Mouse (Mus musculus) cerebellum, adult 18-20 months (tissue): ENCODE measurements around the gene Nono.

ENCODE experiments used
- DNase-seq, 2 experiments: peaks; one replicate each; pipeline ENCODE4 v3.0.0; 2021

Nono gene

DNA sequence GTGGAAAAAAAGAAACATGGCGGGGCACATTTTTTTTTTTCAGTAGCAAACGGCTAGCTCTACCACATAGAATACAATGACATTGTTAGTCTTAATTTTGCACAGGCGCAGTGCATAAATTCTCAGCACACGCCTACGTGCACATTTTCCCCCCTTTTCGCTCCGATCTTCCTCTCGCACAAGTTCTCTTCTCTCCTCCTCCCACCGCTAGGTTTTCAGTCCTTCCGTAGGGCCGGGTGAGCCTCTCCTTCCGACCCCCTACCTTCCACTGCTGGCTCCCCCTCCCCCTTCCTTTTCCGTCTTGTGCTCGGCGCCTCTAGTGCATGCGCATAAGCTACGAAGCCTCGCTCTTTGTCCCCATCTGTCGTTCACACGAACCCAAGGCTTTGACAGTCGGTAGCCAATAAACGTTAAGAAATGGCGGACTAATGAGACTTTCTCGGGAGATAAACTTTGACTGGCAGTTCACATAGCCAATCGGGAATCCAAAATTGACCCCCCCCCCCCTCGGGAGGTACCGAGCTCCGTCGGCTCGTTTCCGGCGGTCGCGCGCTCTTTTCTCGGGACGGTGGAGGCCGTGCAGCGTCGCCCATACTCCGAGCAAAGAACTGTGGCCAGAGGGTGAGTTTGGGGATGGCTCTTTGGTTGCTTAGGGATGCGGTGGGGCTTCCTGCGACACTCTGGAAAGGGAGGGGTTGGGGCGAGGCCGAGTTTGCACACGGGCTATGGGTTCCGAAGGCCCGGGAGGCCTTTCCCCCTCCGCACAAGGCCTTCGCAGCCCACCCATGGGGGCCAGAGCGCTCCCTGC lies at the start of gene Nono:
TSS of gene Nono (plus strand) at position 177 of the 808 bp plus-strand sequence.
- peak; percentile 78 to 86 for DNase-seq

DNA sequence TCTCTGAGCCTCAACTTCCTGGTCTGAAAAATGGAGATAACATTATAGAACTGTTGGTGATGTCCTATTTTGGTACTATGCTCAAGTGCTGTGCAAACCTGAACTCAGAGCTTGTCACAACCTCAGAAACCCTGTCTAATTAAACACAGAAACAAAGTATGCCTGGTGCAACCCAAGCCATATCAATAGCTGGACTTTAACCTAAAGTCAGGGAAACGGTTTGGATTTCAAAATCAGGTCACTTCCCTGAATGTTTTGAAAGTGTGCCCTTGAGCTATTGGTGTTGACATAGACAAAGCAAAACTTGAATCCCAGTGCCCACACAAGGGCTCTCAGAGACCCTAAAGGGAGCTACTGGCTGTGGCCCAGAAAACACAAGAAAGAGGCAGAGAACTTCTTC lies 49.4 kb upstream of the Nono start:
- no peak for DNase-seq

DNA sequence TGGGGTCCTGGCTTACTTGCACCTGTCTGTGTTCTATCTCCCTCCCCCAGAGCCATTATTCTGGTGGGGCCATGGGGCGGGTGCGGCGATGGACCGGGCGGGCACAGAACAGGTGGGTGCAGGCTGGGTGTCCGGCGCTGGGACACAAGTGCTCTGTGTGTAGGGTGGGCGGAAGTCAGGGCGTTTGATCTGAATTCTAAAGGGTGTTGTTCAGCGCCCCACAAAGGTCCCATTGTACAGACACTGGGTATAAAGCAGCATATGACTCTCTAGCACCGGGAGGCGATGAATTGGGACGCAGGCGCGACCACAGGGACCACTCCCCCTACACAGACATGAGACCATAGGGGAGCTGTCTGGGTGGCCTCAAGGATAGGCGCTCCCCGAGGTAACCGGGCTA lies 45.7 kb upstream of the Nono start:
- DNase-seq, result peak; percentile 2 to 8

DNA sequence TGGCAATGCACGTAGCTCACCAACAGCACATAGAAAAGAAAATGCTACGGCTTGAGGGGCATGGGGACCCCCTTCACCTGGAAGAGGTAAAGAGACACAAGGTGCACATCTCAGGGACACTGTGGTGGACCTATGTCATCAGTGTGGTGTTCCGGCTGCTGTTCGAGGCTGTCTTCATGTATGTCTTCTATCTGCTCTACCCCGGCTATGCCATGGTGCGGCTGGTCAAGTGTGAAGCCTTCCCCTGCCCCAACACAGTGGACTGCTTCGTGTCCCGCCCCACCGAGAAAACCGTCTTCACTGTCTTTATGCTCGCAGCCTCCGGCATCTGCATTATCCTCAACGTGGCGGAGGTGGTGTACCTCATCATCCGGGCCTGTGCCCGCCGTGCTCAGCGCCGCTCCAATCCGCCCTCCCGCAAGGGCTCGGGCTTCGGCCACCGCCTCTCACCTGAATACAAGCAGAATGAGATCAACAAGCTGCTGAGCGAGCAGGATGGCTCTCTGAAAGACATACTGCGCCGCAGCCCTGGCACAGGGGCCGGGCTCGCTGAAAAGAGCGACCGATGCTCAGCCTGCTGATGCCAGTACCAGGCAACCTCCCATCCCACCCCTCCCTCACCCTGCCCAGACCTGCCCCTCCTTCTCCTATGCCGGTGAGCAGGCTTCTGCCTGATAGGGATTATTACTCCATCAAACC lies 44.5 kb upstream of the Nono start:
- peak; percentile 19 to 36 for DNase-seq

DNA sequence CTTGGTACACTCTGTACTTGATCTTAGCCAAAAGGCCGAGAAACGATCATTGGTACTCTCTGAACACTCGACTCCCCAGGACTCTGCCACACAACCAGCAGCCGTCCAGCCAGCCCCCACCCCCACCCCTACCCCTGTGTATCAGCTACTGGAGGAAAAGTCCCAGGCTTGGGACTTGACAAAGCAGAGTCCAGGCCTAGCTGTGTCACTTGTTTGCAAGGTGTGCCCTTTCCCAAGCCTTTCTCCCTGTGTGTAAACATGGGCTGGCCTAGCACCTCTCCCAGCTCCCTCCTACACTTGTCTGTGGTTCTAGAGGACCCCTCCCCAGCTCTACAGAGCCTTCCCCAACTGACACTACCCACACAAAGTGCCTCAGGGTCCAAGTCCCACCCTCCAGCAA lies 42.9 kb upstream of the Nono start:
- no peak for DNase-seq

DNA sequence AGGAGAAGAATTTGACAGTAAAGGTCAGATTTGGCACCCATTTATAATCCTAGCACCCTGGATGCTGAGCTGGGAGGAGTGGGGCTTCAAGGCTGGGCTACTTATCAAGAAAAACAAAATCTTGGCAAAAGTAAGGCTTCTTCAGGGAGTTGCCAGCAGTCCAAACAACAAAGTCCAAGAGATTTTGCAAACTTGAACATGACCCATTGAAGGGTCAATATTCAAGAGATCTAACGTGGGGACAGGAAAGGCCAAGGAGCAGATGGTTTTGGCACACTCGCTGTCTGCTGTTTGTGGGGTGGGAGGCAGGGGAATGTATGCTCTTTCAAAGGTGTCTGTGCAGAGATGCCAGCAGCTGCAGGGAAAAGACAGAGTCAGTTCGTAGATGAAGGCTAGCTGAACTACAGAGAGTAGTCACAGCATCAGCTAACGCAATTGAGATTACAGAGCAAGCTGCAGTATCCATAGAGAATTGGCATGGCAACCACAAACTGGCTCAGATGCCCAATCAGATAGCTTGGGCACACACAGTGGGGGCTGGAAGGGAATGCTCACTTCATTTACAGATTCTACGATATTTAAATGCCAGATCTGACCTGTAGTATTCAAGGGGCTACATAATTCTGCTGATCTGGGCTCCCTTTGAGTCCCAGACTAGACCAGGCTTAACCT lies 40.1 kb upstream of the Nono start:
- DNase-seq, result no peak

DNA sequence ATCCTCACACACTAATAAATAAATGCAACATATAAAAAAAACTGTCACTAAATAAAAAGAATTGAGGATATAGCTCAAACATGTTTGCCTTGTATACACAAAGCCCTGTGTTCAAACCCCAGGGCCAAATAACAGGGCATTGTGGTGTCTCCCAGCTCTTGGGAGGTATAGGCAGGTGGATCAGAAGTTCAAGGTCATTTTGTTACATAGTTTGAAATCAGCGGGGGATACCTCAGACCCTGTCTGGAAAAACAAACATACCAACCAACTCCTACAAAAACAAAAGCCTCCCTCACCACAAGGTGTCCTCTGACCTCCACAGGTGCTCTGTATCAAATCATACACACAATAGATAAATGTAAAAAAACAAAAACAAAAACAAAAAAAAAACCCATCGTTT lies 34.8 kb upstream of the Nono start:
- DNase-seq, result no peak

DNA sequence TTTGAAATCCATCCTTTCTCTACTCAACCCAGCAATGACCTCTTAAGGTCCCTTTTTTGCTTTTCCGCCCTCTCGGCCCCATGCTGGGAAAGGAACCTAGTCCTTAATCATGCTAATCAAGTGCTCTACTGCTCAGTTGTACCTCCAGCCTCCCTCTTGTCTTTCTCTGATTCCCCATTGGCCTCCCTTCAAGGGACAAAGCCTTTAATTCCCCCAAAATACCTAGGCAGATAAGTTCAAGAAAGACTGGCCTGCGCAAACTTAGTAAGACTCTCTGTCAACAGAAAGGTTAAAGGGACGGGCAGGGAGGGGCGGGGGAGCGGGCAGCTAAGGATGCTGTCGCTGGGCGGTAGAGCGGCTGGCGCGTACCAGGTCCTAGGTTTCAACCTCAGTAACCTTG lies 32.7 kb upstream of the Nono start:
- no peak for DNase-seq

DNA sequence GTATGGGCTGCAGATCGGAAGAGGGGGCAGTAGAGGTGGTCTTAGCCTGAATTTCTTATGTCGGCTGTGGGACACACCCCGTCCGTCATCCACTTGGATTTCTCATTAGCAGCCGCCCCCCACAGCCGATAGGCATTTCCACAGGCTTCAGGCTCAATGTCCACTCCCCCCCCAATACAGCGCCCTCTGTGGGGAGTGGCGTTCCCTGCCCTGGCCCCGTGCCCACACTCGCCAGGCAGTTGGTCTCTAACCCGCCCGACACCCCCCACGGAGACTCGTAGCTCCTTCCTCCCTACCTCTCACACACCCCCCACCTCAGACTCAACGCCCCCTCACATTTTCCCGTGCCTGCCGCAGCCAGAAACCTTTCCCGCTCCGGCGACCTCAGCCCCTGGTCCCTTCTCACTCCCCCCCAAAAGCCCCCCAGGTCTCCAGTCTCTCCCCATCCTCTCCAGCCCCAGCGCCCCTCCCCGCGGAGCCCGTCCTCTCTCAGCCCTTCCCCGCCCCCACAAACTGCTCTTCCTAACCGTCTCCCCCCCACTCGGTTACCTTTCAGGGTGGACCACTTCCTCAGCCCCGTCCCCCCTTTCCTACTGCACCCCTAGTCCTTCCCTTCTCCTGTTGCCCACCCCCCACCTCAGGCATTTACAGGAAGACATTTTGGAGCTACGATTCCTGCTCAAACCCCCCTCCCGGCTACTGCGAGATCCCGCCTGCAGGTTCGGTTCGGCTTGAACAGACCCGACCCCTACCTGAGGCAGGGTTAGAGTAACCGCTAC lies 10.0 kb upstream of the Nono start:
- DNase-seq, result peak; percentile 55 to 70

DNA sequence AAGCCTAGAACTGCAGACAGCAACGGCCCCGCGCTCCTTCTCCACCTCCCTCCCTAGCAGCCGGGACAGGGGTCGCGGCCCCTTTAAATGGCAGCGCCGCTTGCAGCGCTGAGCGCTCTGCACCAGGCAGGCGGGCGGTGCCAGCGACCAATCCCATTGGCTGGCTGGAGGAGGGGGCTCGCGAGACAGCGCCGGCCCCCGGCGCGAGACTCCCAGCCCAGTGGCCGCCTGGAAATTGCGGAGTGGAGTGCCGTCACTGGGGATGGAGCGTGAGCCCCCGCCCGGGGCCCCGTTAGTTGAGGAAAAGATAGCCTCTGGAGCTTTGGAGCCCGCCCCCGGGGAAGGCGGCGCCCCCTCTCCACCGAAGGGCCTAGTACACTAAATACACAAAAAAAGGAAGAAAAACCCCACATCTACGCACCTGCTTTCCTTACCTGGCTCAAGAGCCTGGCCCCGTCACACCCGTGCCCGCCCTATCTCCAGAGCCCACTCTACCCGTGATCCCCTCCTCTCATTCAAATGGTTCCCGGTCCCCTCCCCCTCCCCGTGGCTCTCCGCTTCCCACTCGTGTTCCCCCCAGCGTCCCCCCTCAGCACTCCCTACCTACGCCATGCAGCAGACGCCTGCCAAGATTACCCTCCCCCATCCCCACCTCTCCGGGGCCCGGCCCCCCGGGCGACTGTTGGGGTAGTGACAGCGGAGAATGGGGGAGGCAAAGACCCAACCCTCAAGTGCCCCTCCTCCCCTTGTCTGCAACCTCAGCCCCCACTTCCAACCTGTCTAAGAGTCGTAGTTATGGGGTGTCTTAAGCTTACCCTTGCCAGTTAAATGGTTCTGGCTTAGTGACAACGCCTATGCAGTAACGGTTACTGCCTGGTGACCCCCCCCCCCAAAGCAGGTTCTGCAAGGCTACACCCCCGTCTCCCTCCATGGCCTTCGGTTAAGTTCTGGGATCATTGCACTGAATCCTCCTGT lies 9.1 kb upstream of the Nono start:
- DNase-seq, result peak; percentile 87 to 89

DNA sequence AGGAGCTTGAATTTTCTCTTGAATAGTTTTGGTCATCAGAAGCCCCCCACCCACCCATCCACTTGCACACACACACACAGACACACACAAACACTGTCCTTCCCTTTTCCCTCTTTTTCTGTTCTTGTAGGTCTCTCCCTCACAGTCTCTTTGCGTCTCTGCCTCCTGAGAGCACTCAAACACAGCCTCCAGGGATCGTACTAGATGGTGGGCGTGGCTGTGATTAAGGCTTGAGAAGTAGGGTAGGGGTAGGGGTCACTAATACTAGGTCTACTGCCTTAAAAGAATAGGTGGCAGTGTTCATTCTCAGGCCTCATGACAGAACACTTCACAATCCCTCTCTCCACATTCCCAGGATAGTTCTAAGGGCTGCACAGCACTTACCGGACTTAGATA lies 8.4 kb upstream of the Nono start, which contains the start of gene Zmym3:
TSS of gene Zmym3 (minus strand) at position 150 of the 396 bp plus-strand sequence.
- DNase-seq, result no peak

DNA sequence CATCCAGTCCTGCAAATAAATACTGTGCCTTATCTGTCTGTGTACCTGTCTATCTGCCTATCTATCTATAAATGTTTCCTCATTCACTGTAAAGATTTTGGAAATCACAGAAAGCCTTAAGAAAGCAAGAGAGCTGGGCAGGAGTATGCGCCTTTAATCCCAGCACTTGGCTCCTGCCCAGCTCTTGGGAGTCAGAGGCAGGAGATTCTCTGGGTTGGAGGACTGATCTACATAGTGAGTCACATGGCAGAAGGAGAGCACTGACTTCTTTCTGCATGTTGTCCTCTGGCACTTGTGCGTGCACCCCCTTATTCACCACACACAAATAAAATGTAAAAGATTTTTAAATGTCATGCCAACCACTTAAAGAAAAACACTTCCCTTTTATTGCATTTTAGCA lies 5.7 kb upstream of the Nono start:
- no peak for DNase-seq

DNA sequence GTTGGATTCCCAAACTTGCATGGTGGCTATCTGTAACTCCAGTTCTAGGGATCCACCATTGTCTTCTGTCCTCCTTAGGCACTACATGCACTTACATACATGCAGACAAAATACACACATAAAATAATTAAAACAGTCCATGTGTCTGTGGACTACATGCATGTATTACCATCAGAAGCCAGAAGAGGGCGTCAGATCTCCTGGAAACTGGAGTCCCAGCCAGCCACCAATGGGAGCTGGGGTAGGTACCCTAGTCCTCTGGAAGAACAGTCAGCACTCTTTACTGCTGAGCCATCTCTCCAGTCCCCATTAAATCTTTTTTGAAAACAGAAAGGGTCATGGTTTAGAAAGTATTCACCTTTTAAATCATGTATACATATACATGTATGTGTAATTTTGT lies 1.3 kb upstream of the Nono start:
- no peak for DNase-seq

DNA sequence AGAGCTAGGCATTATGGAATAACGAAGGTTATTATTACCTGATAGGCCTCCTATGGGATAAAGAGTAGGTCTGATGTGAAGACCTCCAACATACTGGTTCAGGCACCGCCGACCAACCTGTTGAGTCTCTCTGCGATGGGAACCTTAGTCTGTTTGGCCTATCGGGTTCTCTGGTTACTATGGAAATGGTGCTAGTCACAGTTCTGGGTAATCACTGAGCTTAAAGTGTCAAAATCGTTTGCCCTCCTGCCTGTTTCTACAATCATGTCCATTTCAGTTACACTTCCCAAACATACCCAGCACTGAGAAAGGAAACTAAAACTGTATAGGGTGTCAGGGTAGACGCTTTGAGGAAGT lies 355 bp upstream of the Nono start:
- peak in 1 of 2 experiments; percentile 26 for DNase-seq

DNA sequence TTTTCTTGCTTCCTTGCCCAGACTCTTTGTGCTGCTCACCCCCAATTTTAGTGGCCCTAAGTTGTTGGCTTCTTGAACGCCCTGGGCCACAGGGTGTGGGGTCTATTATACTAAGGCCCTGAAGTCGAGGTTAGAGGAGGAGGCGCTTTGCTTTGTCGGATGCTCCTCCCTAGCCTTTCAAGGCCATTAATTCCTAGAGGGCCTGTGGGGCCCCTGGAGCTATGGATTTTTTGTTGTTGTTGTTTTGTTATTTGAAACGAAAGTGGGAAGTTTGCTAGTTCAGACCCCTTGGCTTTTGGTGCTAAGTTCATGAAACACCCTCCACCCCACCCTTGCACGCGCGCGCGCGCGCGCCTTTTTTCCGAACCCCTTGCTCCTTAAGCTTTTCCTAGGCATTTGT lies 858 bp downstream of the Nono start:
- no peak for DNase-seq

DNA sequence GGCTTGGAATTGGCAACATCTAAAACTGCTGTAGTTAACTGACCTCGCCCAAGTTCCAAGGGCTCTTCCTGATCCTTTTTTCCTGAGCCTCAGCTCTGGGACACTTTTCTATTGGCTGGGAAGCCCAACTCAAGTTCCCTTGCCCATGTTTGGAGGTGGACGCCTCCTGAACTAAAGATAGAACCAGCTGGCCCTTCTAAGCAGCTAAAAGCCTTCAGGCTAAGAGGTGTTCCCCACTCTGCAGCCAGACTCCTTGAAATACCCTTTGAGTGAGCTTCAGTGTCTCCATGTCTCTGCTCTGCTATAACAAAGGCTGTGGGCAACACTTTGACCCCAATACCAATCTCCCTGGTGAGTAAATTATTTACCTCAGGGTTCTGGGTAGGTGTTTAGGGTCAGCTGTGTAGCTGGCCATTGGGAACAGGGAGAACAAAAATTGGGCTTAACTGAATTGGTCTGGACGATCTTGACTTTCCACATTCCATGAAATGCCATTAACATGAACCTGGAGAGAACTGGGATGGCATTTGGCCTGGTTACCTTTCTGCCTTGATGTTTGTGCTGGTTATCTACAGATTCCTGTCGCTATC lies 19.9 kb downstream of the Nono start, which contains the start of gene Itgb1bp2:
TSS of gene Itgb1bp2 (plus strand) at position 203 of the 590 bp plus-strand sequence.
- DNase-seq, result no peak

DNA sequence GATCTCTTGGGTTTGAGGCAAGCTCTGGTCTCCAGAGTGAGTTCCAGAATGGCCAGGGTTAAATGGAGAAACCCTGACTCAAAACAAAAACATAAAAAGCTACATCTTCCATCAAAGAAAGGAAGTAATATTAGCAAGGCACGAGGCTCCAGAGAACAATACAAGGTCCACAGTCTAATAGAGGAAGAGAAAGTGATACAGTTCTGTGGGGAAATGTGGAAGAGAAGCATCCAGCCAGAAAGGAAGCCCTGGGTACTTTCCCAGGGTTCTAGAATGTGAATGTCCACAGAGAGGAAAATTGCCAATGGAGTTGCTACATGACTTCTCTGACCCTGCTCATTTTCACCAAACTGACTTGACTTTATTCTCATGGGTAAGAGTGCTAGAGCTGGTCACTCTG lies 22.0 kb downstream of the Nono start:
- DNase-seq, result no peak

DNA sequence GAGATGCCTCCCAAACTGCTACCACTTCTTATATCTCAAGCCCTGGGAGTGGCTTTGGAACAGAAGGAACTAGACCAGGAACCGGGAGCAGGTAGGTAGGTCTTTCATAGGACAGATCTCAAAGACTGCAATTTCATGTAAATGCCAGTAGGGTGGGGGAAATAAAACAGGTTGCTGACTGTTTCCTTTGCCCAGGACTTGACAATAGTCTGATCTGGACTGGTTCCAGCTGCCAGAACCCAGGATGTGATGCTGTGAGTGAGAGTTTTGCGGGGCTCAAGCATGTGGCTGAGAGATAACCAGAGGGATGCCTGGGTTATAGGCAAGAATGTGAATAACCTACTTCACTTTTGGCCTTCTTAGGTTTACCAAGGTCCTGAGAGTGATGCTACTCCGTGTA lies 22.5 kb downstream of the Nono start:
- no peak for DNase-seq

DNA sequence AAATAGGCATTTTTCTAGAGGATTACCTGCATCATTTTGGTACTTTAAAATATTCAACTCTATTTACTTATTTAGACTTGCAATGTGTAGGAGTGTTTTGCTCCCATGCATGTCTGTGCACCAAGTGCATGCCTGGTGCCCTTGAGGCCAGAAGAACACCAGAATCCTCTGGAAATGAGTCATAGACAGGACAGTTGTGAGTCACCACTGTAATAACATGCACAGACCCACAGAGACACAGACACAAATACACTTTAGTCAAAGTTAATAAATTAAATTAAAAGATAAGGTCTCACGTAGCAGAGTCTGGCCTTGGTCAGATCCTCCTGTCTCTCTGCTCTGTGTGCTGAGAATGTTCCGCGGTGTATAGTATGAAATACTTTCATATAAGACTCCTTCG lies 43.1 kb downstream of the Nono start:
- no peak for DNase-seq

DNA sequence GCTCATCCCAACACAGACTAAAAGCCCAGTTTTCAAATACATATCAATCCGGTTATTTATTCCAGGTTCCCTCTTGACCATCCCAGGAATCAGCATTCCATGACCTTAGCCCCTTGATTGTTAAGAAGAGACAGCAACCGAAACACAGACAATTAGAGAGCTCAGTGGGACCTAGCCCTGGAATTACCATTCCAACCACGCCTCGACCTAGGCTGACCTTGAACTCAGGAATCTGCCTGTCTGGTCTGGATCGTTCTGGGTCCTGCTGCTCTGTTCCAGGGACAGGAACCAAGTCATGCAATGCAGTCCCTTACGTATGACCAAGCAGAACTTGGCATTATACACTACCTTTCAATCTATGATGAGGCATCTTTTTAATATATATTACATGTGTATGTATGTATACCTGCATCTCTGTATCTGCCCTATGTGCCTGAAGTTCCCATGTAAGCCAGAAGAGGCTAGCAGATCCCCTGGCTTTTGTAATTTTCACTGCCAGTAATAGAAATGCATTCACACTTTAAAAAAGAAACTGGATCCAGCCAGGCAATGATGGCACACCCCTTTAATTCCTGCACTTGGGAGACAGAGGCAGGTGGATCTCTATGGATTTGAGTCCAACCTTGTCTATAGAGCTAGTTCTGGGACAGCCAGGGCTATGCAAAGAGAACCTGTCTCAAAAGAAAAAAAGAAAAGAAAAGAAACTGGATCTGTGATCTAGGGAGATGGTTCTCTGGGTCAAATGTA lies 52.7 kb downstream of the Nono start:
- DNase-seq, result no peak
